Mouse (Mus musculus) neural tube, embryonic 11.5 days (tissue): Measurements from ENCODE around the gene Myg1. TPM values are rescaled to one million over a fixed set of nuclear protein-coding genes. Genes with fewer than 3 reads are reported as not detected.

ENCODE experiments used
- ATAC-seq: fragments of 200-750 bp; cut with Nextera tagmentation; 2 replicates; pipeline ENCODE4 v1.8.0; 2017; ENCODE audit warnings: moderate number of reproducible peaks, mild to moderate bottlenecking, moderate TSS enrichment, moderate library complexity; ENCODE audit not compliant: insufficient read depth, low FRiP score, low TSS enrichment
- DNase-seq: peaks from one replicate; pipeline ENCODE4 v3.0.0-alpha.2; 2015; ENCODE audit warnings: low spot score
- H3K27ac ChIP-seq: fragments of 300-500 bp; sonication (generic); 2 replicates; pipeline ENCODE4 v1.5.1; 2014; ENCODE audit warnings: low read depth, mild to moderate bottlenecking, low read length
- H3K27me3 ChIP-seq: fragments of 300-500 bp; sonication (generic); 2 replicates; pipeline ENCODE4 v1.6.1; 2014; ENCODE audit warnings: mild to moderate bottlenecking, low read length, mixed read lengths; ENCODE audit not compliant: control insufficient read depth, insufficient read depth
- H3K36me3 ChIP-seq: fragments of 300-500 bp; sonication (generic); 2 replicates; pipeline ENCODE4 v1.6.1; 2014; ENCODE audit warnings: mild to moderate bottlenecking, low read length, moderate library complexity, mixed read lengths; ENCODE audit not compliant: control insufficient read depth, insufficient read depth
- H3K4me1 ChIP-seq: fragments of 300-500 bp; sonication (generic); 2 replicates; pipeline ENCODE4 v1.6.1; 2014; ENCODE audit warnings: low read length, mixed read lengths; ENCODE audit not compliant: control insufficient read depth, insufficient read depth
- H3K4me2 ChIP-seq: fragments of 300-500 bp; sonication (generic); 2 replicates; pipeline ENCODE4 v1.6.1; 2014; ENCODE audit warnings: low read depth, mild to moderate bottlenecking, moderate library complexity
- H3K4me3 ChIP-seq: fragments of 300-500 bp; sonication (generic); 2 replicates; pipeline ENCODE4 v1.5.1; 2014; ENCODE audit warnings: low read depth, low read length
- H3K9ac ChIP-seq: fragments of 300-500 bp; sonication (generic); 2 replicates; pipeline ENCODE4 v1.6.1; 2014; ENCODE audit warnings: mild to moderate bottlenecking, low read length
- H3K9me3 ChIP-seq: fragments of 300-500 bp; sonication (generic); 2 replicates; pipeline ENCODE4 v1.6.1; 2016; ENCODE audit warnings: low read length; ENCODE audit not compliant: control insufficient read depth
- WGBS: fragments of 180-500 bp; shearing (Covaris S2); extraction: QIAGEN DNeasy Blood & Tissue Kit; methylation state at CpG from one replicate; pipeline ENCODE4 v1.1.7; 2014; 5-methylcytosine and 5-hydroxymethylcytosine counted together
- polyA plus RNA-seq: library from polyadenylated mRNA; unstranded; fragments of >200 nt; fragmentation: Nextera tagmentation; extraction: Ambion mirVana; gene quantifications from 2 replicates; pipeline ENCODE4 v1.2.1, GENCODE M21; 2014

Myg1 gene
- 92.9 and 102 TPM in 2 replicates for polyA plus RNA-seq

GRCm38 (mm10) chr15:102331610-102332015 is at the start of gene Myg1:
Gene Myg1 (plus strand): TSS chr15:102331709.
- Histone ChIP-seq H3K36me3 (peaks cover 16% of the 10 kb centered on the region; the same call in 1 of the 2 replicates), H3K9ac (peak within 1 kb of the TSS; percentile 67), H3K4me1 (peaks cover 8% of the 10 kb centered on the region), H3K27ac (peak within 1 kb of the TSS; percentile 54; the same call in 1 of the 2 replicates), H3K4me2 (peak within 1 kb of the TSS; percentile 90), H3K4me3 (peak within 1 kb of the TSS; percentile 78), H3K9me3 (no peaks in the 10 kb centered on the region), H3K27me3 (no peaks in the 10 kb centered on the region)
- ATAC-seq (peak; percentile 93), DNase-seq (peak; percentile 83)
- under 1% methylated on average over 30 of the region's 30 CpGs for WGBS

GRCm38 (mm10) chr15:102282463-102283292 is 48.8 kb upstream of the Myg1 start:
- ATAC-seq, result no peak
- no peak overlapping the region for H3K9ac ChIP-seq
- no peak for DNase-seq
- no peak overlapping the region for H3K4me2 ChIP-seq
- H3K36me3 ChIP-seq, result peaks cover 2% of the 10 kb centered on the region; the same call in 1 of the 2 replicates
- H3K27me3 ChIP-seq, result no peaks in the 10 kb centered on the region
- no peak overlapping the region for H3K4me3 ChIP-seq
- H3K9me3 ChIP-seq, result no peaks in the 10 kb centered on the region
- H3K4me1 ChIP-seq, result peaks cover 7% of the 10 kb centered on the region; the same call in 1 of the 2 replicates
- H3K27ac ChIP-seq, result no peak overlapping the region
- WGBS, result 87% methylated on average over 8 of the region's 8 CpGs

- peaks cover 2% of the 10 kb centered on the region; the same call in 1 of the 2 replicates for H3K36me3 ChIP-seq
- no peak overlapping the region for H3K4me3 ChIP-seq
- no peak overlapping the region for H3K9ac ChIP-seq
- H3K9me3 ChIP-seq, result no peaks in the 10 kb centered on the region
- WGBS, result 80% methylated on average over 3 of the region's 3 CpGs
- no peaks in the 10 kb centered on the region for H3K27me3 ChIP-seq
- peaks cover 7% of the 10 kb centered on the region; the same call in 1 of the 2 replicates for H3K4me1 ChIP-seq
- no peak overlapping the region for H3K4me2 ChIP-seq
- DNase-seq (no peak), ATAC-seq (no peak)
- no peak overlapping the region for H3K27ac ChIP-seq
These were observed 47.9 kb upstream of the Myg1 start for GRCm38 (mm10) chr15:102283648-102284047.

GRCm38 (mm10) chr15:102287395-102287794 is 44.1 kb upstream of the Myg1 start:
- Histone ChIP-seq H3K27ac (no peak overlapping the region), H3K9ac (no peak overlapping the region), H3K4me3 (no peak overlapping the region), H3K9me3 (no peaks in the 10 kb centered on the region), H3K36me3 (no peaks in the 10 kb centered on the region), H3K4me2 (no peak overlapping the region), H3K27me3 (no peaks in the 10 kb centered on the region), H3K4me1 (no peaks in the 10 kb centered on the region)
- DNase-seq (peak; percentile 45), ATAC-seq (no peak)

- peak; percentile 96 for DNase-seq
- no peaks in the 10 kb centered on the region for H3K4me1 ChIP-seq
- H3K27ac ChIP-seq, result no peak within 1 kb of the TSS
- H3K9ac ChIP-seq, result peak within 1 kb of the TSS; percentile 46
- no peaks in the 10 kb centered on the region for H3K27me3 ChIP-seq
- 7% methylated on average over 25 of the region's 25 CpGs for WGBS
- ATAC-seq, result peak; percentile 97
- H3K4me3 ChIP-seq, result peak within 1 kb of the TSS; percentile 58
- peak within 1 kb of the TSS; percentile 73 for H3K4me2 ChIP-seq
- no peaks in the 10 kb centered on the region for H3K9me3 ChIP-seq
- peaks cover 13% of the 10 kb centered on the region for H3K36me3 ChIP-seq
These were observed 35.7 kb upstream of the Myg1 start, which contains the start of gene Espl1 for GRCm38 (mm10) chr15:102295633-102296367. Gene Espl1 (plus strand): TSS chr15:102296266.

GRCm38 (mm10) chr15:102296368-102297006 is 35.0 kb upstream of the Myg1 start:
- 5% methylated on average over 24 of the region's 24 CpGs for WGBS
- Histone ChIP-seq H3K27me3 (no peaks in the 10 kb centered on the region), H3K27ac (no peak overlapping the region), H3K4me1 (no peaks in the 10 kb centered on the region), H3K4me2 (peak overlapping the region; percentile 73), H3K9ac (peak overlapping the region; percentile 46), H3K4me3 (peak overlapping the region; percentile 58), H3K36me3 (peaks cover 13% of the 10 kb centered on the region), H3K9me3 (no peaks in the 10 kb centered on the region)
- DNase-seq, result no peak
- ATAC-seq, result peak; percentile 38

GRCm38 (mm10) chr15:102302542-102302941 is 29.0 kb upstream of the Myg1 start:
- peaks cover 29% of the 10 kb centered on the region for H3K36me3 ChIP-seq
- H3K27me3 ChIP-seq, result no peaks in the 10 kb centered on the region
- H3K4me3 ChIP-seq, result no peak overlapping the region
- no peak overlapping the region for H3K4me2 ChIP-seq
- ATAC-seq, result no peak
- H3K9me3 ChIP-seq, result no peaks in the 10 kb centered on the region
- no peak for DNase-seq
- no peak overlapping the region for H3K9ac ChIP-seq
- H3K27ac ChIP-seq, result no peak overlapping the region
- H3K4me1 ChIP-seq, result no peaks in the 10 kb centered on the region
- WGBS, result 90% methylated on average over 6 of the region's 6 CpGs

- ATAC-seq (no peak), DNase-seq (no peak)
- no peaks in the 10 kb centered on the region for H3K9me3 ChIP-seq
- WGBS, result 88% methylated on average over 9 of the region's 9 CpGs
- no peak overlapping the region for H3K4me2 ChIP-seq
- no peaks in the 10 kb centered on the region for H3K4me1 ChIP-seq
- no peak overlapping the region for H3K4me3 ChIP-seq
- H3K36me3 ChIP-seq, result peaks cover 19% of the 10 kb centered on the region
- no peak overlapping the region for H3K27ac ChIP-seq
- H3K9ac ChIP-seq, result no peak overlapping the region
- no peaks in the 10 kb centered on the region for H3K27me3 ChIP-seq
These were observed 22.8 kb upstream of the Myg1 start for GRCm38 (mm10) chr15:102308717-102309116.
